Mouse (Mus musculus): ENCODE measurements at regions not wholly inside any gene's neighbourhood (a gene's known extent, or its start where the extent isn't known, plus 50 kb on each side); places are given as distances from the start of the nearest gene placed in this dataset.
A peak's percentile ranks its signal among the peaks of the same experiment; 100 is the strongest.

DNA sequence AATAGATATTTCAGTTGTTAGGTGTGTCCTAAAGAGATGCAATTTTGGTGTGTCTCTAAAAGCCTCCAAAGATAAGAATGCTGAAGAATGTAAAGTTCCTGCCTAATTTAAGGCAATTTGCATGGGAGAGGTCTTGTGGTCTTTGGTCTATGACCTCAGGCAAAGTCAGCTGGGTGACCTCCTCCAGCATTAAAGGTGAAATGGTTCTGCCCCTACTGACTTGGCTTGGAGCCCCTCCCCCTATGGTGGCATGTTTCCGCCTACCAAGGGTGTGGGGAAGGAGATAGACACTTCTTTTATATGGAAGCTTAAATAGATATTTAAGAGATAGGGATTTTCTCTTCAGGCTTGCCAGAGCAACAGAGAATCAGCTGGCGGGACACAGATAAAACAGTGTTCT lies 111.8 kb upstream of the Samsn1 start:
- Histone ChIP-seq H3K36me3 (ENCODE audit: control insufficient read depth, insufficient read depth, low read length) (no peaks in the 10 kb centered on the region), H3K4me3 (ENCODE audit: low read depth, low read length) (no peak overlapping the region), H3K27me3 (ENCODE audit: control insufficient read depth, insufficient read depth, low read length) (no peaks in the 10 kb centered on the region), H3K27ac (ENCODE audit: insufficient read depth, low read depth, low read length) (no peak overlapping the region), H3K4me1 (ENCODE audit: control insufficient read depth, insufficient read depth, insufficient read length, low read length) (no peaks in the 10 kb centered on the region)
- 92% methylated on average over 2 of the region's 2 CpGs for WGBS
- no peak for TF ChIP-seq CTCF (IDR thresholded peaks at IDR 0.05; ENCODE audit: extremely low read depth, insufficient read length, insufficient replicate concordance, low read depth, low read length)
- no peak for TF ChIP-seq POLR2A (IDR thresholded peaks at IDR 0.05; ENCODE audit: low read depth, low read length)

DNA sequence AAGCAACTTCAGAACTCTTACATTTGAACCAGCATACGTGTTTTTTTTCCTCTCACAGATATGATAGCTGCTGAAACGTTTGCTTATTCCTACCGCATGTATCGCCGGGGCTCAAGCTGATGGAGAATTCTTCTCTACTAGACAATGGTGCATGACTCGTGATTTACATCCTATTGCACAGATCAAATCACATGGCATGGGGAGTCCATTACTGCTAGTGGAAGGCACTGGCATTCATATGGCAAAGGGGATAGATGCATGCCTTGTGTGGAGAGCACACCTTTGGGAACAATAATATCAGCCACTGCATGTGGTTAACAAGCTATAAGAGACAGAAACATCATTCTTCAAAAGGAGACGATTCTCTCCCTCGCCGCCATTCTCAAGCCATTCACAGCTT lies 108.4 kb upstream of the Samsn1 start:
- Histone ChIP-seq H3K36me3 (ENCODE audit: control insufficient read depth, insufficient read depth, low read length) (no peaks in the 10 kb centered on the region), H3K4me3 (ENCODE audit: low read depth, low read length) (no peak overlapping the region), H3K27me3 (ENCODE audit: control insufficient read depth, insufficient read depth, low read length) (no peaks in the 10 kb centered on the region), H3K27ac (ENCODE audit: insufficient read depth, low read depth, low read length) (no peak overlapping the region), H3K4me1 (ENCODE audit: control insufficient read depth, insufficient read depth, insufficient read length, low read length) (no peaks in the 10 kb centered on the region)
- TF ChIP-seq POLR2A (IDR thresholded peaks at IDR 0.05; ENCODE audit: low read depth, low read length) (no peak), CTCF (IDR thresholded peaks at IDR 0.05; ENCODE audit: extremely low read depth, insufficient read length, insufficient replicate concordance, low read depth, low read length) (no peak)
- WGBS, result 83% methylated on average over 9 of the region's 9 CpGs

DNA sequence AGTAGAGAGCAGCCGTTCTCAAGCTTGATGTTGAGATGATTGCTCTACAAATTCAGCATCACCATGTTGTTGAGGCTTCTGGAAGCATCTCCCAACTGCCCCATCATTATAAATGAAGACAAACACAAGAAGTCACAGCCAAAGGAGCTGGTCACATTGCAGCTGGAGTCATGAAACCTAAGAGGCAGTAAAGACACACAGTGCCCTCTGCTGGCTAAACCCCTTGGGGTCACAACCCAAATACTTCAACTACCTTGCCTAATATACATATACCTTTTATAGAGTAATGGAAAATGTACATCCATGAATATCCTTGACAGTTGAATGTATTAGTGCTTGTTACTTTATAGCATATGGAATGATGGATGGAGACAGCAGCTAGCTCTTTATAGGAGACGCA lies 107.9 kb upstream of the Samsn1 start:
- H3K4me3 ChIP-seq (ENCODE audit: low read depth, low read length), result no peak overlapping the region
- H3K27ac ChIP-seq (ENCODE audit: insufficient read depth, low read depth, low read length), result no peak overlapping the region
- WGBS, result 87% methylated on average over 2 of the region's 2 CpGs
- no peaks in the 10 kb centered on the region for H3K36me3 ChIP-seq (ENCODE audit: control insufficient read depth, insufficient read depth, low read length)
- no peaks in the 10 kb centered on the region for H3K4me1 ChIP-seq (ENCODE audit: control insufficient read depth, insufficient read depth, insufficient read length, low read length)
- no peaks in the 10 kb centered on the region for H3K27me3 ChIP-seq (ENCODE audit: control insufficient read depth, insufficient read depth, low read length)
- TF ChIP-seq POLR2A (IDR thresholded peaks at IDR 0.05; ENCODE audit: low read depth, low read length), result no peak
- peak; percentile 28; the same call in 1 of the 2 replicates for TF ChIP-seq CTCF (IDR thresholded peaks at IDR 0.05; ENCODE audit: extremely low read depth, insufficient read length, insufficient replicate concordance, low read depth, low read length)

DNA sequence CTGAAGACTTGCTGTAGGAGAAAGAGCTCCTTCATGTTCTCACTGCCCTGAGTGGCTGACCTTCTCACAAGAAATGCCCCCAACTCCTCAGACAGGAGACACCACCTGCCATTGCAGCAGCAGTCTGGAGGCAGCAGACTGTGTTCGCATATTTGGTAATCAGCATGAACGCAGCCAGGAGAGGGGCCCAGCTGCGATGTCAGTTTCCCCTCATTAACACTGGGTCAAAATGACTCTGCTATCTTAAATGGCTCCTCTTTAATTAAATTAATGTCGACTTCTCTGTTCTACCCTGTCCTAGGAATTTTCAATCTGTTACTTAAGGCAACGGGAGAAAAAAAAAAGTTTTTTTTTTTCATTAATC lies 100.9 kb upstream of the Samsn1 start:
- 72% methylated on average over 5 of the region's 5 CpGs for WGBS

DNA sequence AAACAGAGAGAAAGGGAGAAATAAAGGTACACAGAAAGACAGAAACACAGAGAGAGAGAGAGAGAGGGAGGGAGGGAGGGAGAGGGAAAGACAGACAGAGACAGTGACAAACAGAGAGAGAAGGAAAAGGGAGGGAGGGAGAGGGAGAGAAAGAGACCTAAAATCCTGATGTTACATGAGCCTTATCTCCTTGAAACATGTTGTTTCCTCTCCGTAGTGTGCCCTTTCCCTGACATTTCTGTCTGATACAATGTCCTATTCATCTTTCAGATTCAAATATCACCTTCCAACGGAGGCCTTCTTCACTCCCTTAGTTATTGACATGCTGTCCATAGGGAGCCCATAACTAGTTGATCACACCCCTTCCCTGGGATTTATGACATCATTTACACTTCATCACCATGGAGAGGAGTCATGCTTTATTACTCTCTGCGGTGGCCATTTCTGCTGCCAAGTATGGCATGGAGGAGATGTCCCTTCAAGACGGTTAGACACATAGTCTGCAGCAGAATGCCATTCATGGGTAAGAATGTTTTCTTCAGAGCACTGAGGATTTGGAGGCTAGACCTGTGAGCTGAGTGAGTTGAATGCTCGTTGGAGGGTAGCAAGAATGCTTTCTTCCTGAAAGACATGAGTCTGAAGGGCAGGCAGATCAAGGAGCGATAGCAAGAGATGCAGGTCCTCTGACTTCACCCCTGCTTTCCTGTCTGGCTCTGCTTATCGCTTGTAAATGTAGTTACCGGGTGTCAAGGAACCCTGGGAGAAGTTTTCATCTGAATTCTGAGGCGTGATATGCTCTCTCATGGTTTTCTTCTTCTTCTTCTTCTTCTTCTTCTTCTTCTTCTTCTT lies 100.3 kb upstream of the Samsn1 start:
- no peaks in the 10 kb centered on the region for H3K36me3 ChIP-seq (ENCODE audit: control insufficient read depth, insufficient read depth, low read length)
- WGBS, result 59% methylated on average over 9 of the region's 9 CpGs
- no peak overlapping the region for H3K27ac ChIP-seq (ENCODE audit: insufficient read depth, low read depth, low read length)
- no peak for TF ChIP-seq CTCF (IDR thresholded peaks at IDR 0.05; ENCODE audit: extremely low read depth, insufficient read length, insufficient replicate concordance, low read depth, low read length)
- TF ChIP-seq POLR2A (IDR thresholded peaks at IDR 0.05; ENCODE audit: low read depth, low read length), result no peak
- H3K4me1 ChIP-seq (ENCODE audit: control insufficient read depth, insufficient read depth, insufficient read length, low read length), result no peaks in the 10 kb centered on the region
- H3K4me3 ChIP-seq (ENCODE audit: low read depth, low read length), result no peak overlapping the region
- H3K27me3 ChIP-seq (ENCODE audit: control insufficient read depth, insufficient read depth, low read length), result no peaks in the 10 kb centered on the region

More for the DNA sequence above, 100.9 kb upstream of the Samsn1 start:
- Histone ChIP-seq H3K4me3 (ENCODE audit: low read depth, low read length) (no peak overlapping the region), H3K27me3 (ENCODE audit: control insufficient read depth, insufficient read depth, low read length) (no peaks in the 10 kb centered on the region), H3K27ac (ENCODE audit: insufficient read depth, low read depth, low read length) (no peak overlapping the region), H3K36me3 (ENCODE audit: control insufficient read depth, insufficient read depth, low read length) (no peaks in the 10 kb centered on the region), H3K4me1 (ENCODE audit: control insufficient read depth, insufficient read depth, insufficient read length, low read length) (no peaks in the 10 kb centered on the region)
- TF ChIP-seq POLR2A (IDR thresholded peaks at IDR 0.05; ENCODE audit: low read depth, low read length) (no peak), CTCF (IDR thresholded peaks at IDR 0.05; ENCODE audit: extremely low read depth, insufficient read length, insufficient replicate concordance, low read depth, low read length) (no peak)

DNA sequence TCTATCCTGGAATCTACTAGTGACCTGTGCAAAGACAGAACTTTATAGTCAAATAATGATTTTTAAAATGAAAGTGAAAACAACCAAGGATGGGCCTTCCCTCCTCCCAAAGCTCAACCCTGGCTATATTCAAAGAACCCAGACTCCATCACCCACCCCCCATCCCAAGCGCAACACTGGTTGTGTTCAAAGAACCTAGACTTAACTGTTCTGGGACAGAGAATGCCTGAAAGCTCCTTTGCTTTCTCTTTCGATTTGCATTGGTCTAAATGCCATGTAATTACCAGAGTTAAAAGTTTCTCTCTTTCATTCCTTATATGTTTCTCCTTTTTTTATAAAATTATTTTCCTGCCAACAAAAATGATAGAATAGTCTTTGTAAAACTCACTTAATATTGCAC lies 98.6 kb upstream of the Samsn1 start:
- Histone ChIP-seq H3K4me1 (ENCODE audit: control insufficient read depth, insufficient read depth, insufficient read length, low read length) (no peaks in the 10 kb centered on the region), H3K27ac (ENCODE audit: insufficient read depth, low read depth, low read length) (no peak overlapping the region), H3K27me3 (ENCODE audit: control insufficient read depth, insufficient read depth, low read length) (no peaks in the 10 kb centered on the region), H3K4me3 (ENCODE audit: low read depth, low read length) (no peak overlapping the region), H3K36me3 (ENCODE audit: control insufficient read depth, insufficient read depth, low read length) (no peaks in the 10 kb centered on the region)
- 86% methylated on average over 2 of the region's 2 CpGs for WGBS
- TF ChIP-seq CTCF (IDR thresholded peaks at IDR 0.05; ENCODE audit: extremely low read depth, insufficient read length, insufficient replicate concordance, low read depth, low read length) (no peak), POLR2A (IDR thresholded peaks at IDR 0.05; ENCODE audit: low read depth, low read length) (no peak)

DNA sequence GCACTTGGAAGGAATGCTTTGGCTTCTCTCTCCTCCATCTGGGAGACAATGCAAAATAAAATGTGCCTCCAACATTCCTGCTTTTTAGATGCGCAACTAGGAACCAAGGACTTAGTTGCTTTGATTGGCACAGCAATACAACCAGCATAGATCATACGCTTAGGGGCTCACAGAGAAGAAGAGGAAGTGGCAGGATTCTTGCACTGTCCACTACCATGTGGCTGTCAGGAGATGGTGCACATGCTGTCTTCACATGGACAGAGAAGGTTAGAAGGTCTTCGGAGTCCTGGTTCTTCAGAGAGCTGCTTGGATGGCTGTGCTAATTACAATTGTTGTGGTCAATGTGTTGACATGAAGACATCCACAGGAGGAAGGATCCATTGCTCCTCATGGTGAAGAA lies 88.3 kb upstream of the Samsn1 start:
- Histone ChIP-seq H3K36me3 (ENCODE audit: control insufficient read depth, insufficient read depth, low read length) (no peaks in the 10 kb centered on the region), H3K4me3 (ENCODE audit: low read depth, low read length) (no peak overlapping the region), H3K27ac (ENCODE audit: insufficient read depth, low read depth, low read length) (no peak overlapping the region), H3K27me3 (ENCODE audit: control insufficient read depth, insufficient read depth, low read length) (no peaks in the 10 kb centered on the region), H3K4me1 (ENCODE audit: control insufficient read depth, insufficient read depth, insufficient read length, low read length) (no peaks in the 10 kb centered on the region)
- WGBS, result 91% methylated on average over 3 of the region's 3 CpGs
- TF ChIP-seq CTCF (IDR thresholded peaks at IDR 0.05; ENCODE audit: extremely low read depth, insufficient read length, insufficient replicate concordance, low read depth, low read length) (no peak), POLR2A (IDR thresholded peaks at IDR 0.05; ENCODE audit: low read depth, low read length) (no peak)
